Comparison of ENCODE assay signal across 29 mouse cellular contexts in the genomic region with DNA sequence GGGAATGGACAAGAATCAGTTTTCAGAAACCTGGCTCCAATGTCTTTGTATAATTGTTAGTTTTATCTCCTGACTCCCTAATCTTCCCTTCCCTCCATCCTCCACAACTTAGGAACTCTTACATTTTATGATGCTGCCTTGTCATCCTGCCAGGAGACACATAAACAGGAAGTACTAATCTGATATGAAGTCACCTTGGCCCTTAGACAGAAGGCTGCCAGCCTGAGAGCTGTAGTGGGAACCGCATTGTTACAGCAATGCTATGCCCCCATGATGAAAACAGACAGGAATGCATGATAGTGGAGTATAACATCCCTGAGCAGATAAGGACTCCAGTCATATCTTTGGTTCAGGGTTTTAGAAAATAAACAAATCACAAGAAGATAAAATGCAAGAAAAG.
DNase-seq lines count a peak whose midpoint lies in the region; ATAC-seq and TF ChIP-seq lines count a peak whose summit lies in the region.
"Had no signal": no experiment of that assay in that cellular context is flagged by ENCODE, and none has a peak within 500 bp of the region (broad histone marks: within the 10 kb centered on the region; RNA-seq: fewer than 3 reads in every experiment).

No protein-coding gene starts in this region.

- H3K9ac ChIP-seq in lung, embryonic 14.5 days, result no peak overlapping the region
- H3K9ac ChIP-seq: embryonic facial prominence, embryonic 13.5 days; embryonic facial prominence, embryonic 15.5 days; forebrain, embryonic 12.5 days had no signal

- peak; percentile 24 for DNase-seq in lung, embryonic 14.5 days
- DNase-seq in lung, adult 2 months, result no peak
- DNase-seq in lung, postnatal 14 days, result peak; percentile 3
- no peak for DNase-seq in lung, adult 18-20 months
- DNase-seq in ovary, adult 18-20 months (ENCODE audit: low spot score), result peak; percentile 65
- no peak for DNase-seq in ovary, postnatal 36 days (ENCODE audit: low spot score)
- DNase-seq in NIH3T3 (ENCODE audit: low read depth), result peak; percentile 15
- DNase-seq in thymus, postnatal 4 days, result no peak
- DNase-seq: adrenal gland, adult 2 months; adrenal gland, postnatal 10 days; adrenal gland, postnatal 25 days; B cell, adult 2 months; cerebellum, adult 11 months; cerebellum, adult 18-20 months; cerebellum, adult 8-10 months; cerebellum, adult 9-11 months; cerebellum, postnatal 14 days; cerebellum, postnatal 36 days; embryo, embryonic 11 days had no signal

- no peak for TF ChIP-seq CTCF in lung, embryonic 14.5 days (IDR thresholded peaks at IDR 0.05; ENCODE audit: low read depth)
- TF ChIP-seq CTCF in lung, adult 2 months (IDR thresholded peaks at IDR 0.05; ENCODE audit: insufficient read depth, low read length), result no peak

- no peaks in the 10 kb centered on the region for H3K9me3 ChIP-seq in lung, embryonic 14.5 days (ENCODE audit: low read depth, low read length)
- H3K9me3 ChIP-seq: embryonic facial prominence, embryonic 13.5 days; embryonic facial prominence, embryonic 15.5 days; forebrain, embryonic 10.5 days; forebrain, embryonic 12.5 days; G1E had no signal

- no peak for ATAC-seq in lung, embryonic 14.5 days (ENCODE audit: insufficient read depth)
- ATAC-seq: CD4-positive, CD25-positive, alpha-beta regulatory T cell, adult 4 months; forebrain, embryonic 14.5 days; forebrain, embryonic 16.5 days had no signal

- no peak overlapping the region for H3K4me2 ChIP-seq in lung, embryonic 14.5 days
- H3K4me2 ChIP-seq: embryonic facial prominence, embryonic 13.5 days; embryonic facial prominence, embryonic 15.5 days; forebrain, embryonic 12.5 days had no signal

- H3K27me3 ChIP-seq in lung, embryonic 14.5 days (ENCODE audit: insufficient read depth, low read length), result no peaks in the 10 kb centered on the region
- H3K27me3 ChIP-seq: CH12.LX; embryonic facial prominence, embryonic 13.5 days; embryonic facial prominence, embryonic 15.5 days; forebrain, embryonic 12.5 days had no signal

- no peak overlapping the region for H3K4me3 ChIP-seq in lung, embryonic 14.5 days (ENCODE audit: low read depth, low read length)
- no peak overlapping the region for H3K4me3 ChIP-seq in lung, adult 2 months (replicated peaks; ENCODE audit: extremely low read depth, low read depth, low read length)
- H3K4me3 ChIP-seq: embryonic facial prominence, embryonic 13.5 days; embryonic facial prominence, embryonic 15.5 days; erythroblast, embryonic 14.5 days; forebrain, embryonic 10.5 days; forebrain, embryonic 12.5 days had no signal

- 28% methylated on average over 1 of the region's 1 CpGs for WGBS in lung, embryonic 14.5 days
- 43% methylated on average over 1 of the region's 1 CpGs for WGBS in lung, adult 2 months

- no peak for TF ChIP-seq POLR2A in lung, adult 2 months (IDR thresholded peaks at IDR 0.05; ENCODE audit: borderline replicate concordance, extremely low read depth, low read depth, low read length)

- no peaks in the 10 kb centered on the region for H3K36me3 ChIP-seq in lung, embryonic 14.5 days (ENCODE audit: insufficient read depth)
- H3K36me3 ChIP-seq: embryonic facial prominence, embryonic 13.5 days; embryonic facial prominence, embryonic 15.5 days; forebrain, embryonic 10.5 days; forebrain, embryonic 12.5 days; G1E had no signal

- no peak overlapping the region for H3K27ac ChIP-seq in lung, embryonic 14.5 days (ENCODE audit: low read depth)
- H3K27ac ChIP-seq: embryonic facial prominence, embryonic 13.5 days; embryonic facial prominence, embryonic 15.5 days; forebrain, embryonic 10.5 days; forebrain, embryonic 12.5 days had no signal

- H3K4me1 ChIP-seq in lung, embryonic 14.5 days (ENCODE audit: insufficient read depth), result no peaks in the 10 kb centered on the region
- no peaks in the 10 kb centered on the region for H3K4me1 ChIP-seq in lung, adult 2 months (ENCODE audit: control insufficient read depth, insufficient read depth, low read length)
- H3K4me1 ChIP-seq: embryonic facial prominence, embryonic 13.5 days; embryonic facial prominence, embryonic 15.5 days; forebrain, embryonic 10.5 days; forebrain, embryonic 12.5 days had no signal

Comparison
In these comparisons a context has a peak if more than half of its experiments do, and no peak if none do; other contexts are left out.
1. DNase-seq: peak in lung, embryonic 14.5 days (single experiment), lung, postnatal 14 days (single experiment), ovary, adult 18-20 months (single experiment) and NIH3T3 (single experiment); none in lung, adult 2 months (single experiment), lung, adult 18-20 months (0 of 2), ovary, postnatal 36 days (single experiment) and thymus, postnatal 4 days (single experiment).